Mouse (Mus musculus) lung, postnatal 0 days (tissue): ENCODE measurements around the gene Srcin1.

Source experiments
- CTCF ChIP-seq: IDR thresholded peaks from 2 replicates; pipeline ENCODE4 v1.5.1; 2016; ENCODE audit warnings: antibody characterized with exemption, mild to moderate bottlenecking
- EP300 ChIP-seq: IDR thresholded peaks from 2 replicates; pipeline ENCODE4 v1.6.1; 2016; ENCODE audit warnings: antibody characterized with exemption, mild to moderate bottlenecking, control low read depth

GRCm38 (mm10) chr11:97563730-97564129 lies 12.3 kb downstream of the Srcin1 start:
- TF ChIP-seq CTCF (no peak), EP300 (no peak)
